Mouse (Mus musculus) embryonic facial prominence, embryonic 11.5 days (tissue): ENCODE measurements around the gene Cuta. TPM values are rescaled to one million over a fixed set of nuclear protein-coding genes. Genes with fewer than 3 reads are reported as not detected.
A peak's percentile ranks its signal among the peaks of the same experiment; 100 is the strongest.

ENCODE experiments used
- ATAC-seq: fragments of 200-750 bp; cut with Nextera tagmentation; replicated peaks from 2 replicates; pipeline ENCODE4 v1.8.0; 2017; ENCODE audit warnings: low read depth; ENCODE audit not compliant: insufficient number of reproducible peaks, low FRiP score, low TSS enrichment
- DNase-seq: peaks from one replicate; pipeline ENCODE4 v3.0.0-alpha.2; 2015; ENCODE audit warnings: low spot score
- H3K27ac ChIP-seq: fragments of 300-500 bp; sonication (generic); replicated peaks from 2 replicates; pipeline ENCODE4 v1.5.1; 2014; ENCODE audit warnings: mild to moderate bottlenecking, low read depth, low read length, control low read depth
- H3K27me3 ChIP-seq: fragments of 300-500 bp; sonication (generic); 2 replicates; pipeline ENCODE4 v1.6.1; 2014; ENCODE audit warnings: mild to moderate bottlenecking, low read length, moderate library complexity, mixed read lengths; ENCODE audit not compliant: control insufficient read depth, insufficient read depth
- H3K36me3 ChIP-seq: fragments of 300-500 bp; sonication (generic); replicated peaks from 2 replicates; pipeline ENCODE4 v1.6.1; 2014; ENCODE audit warnings: low read depth, mild to moderate bottlenecking, low read length, moderate library complexity, mixed read lengths; ENCODE audit not compliant: control insufficient read depth, insufficient read depth
- H3K4me1 ChIP-seq: fragments of 300-500 bp; sonication (generic); 2 replicates; pipeline ENCODE4 v1.6.1; 2014; ENCODE audit warnings: low read length, mixed read lengths; ENCODE audit not compliant: control insufficient read depth, insufficient read depth
- H3K4me2 ChIP-seq: fragments of 300-500 bp; sonication (generic); 2 replicates; pipeline ENCODE4 v1.6.1; 2014; ENCODE audit warnings: low read depth, mild to moderate bottlenecking, control low read depth, low read length, moderate library complexity
- H3K4me3 ChIP-seq: fragments of 300-500 bp; sonication (generic); 2 replicates; pipeline ENCODE4 v1.5.1; 2014; ENCODE audit warnings: low read depth, low read length, control low read depth
- H3K9ac ChIP-seq: fragments of 300-500 bp; sonication (generic); replicated peaks from 2 replicates; pipeline ENCODE4 v1.6.1; 2014; ENCODE audit warnings: mild to moderate bottlenecking, control low read depth, low read length
- H3K9me3 ChIP-seq: fragments of 300-500 bp; sonication (generic); replicated peaks from 2 replicates; pipeline ENCODE4 v1.6.1; 2016; ENCODE audit warnings: mild to moderate bottlenecking, low read length, inconsistent platforms, mixed read lengths; ENCODE audit not compliant: control insufficient read depth
- WGBS: fragments of 180-500 bp; shearing (Covaris S2); extraction: QIAGEN DNeasy Blood & Tissue Kit; methylation state at CpG from one replicate; pipeline ENCODE4 v1.1.7; 2014; 5-methylcytosine and 5-hydroxymethylcytosine counted together
- polyA plus RNA-seq: library from polyadenylated mRNA; unstranded; fragments of >200 nt; fragmentation: Nextera tagmentation; extraction: Ambion mirVana; gene quantifications from 2 replicates; pipeline ENCODE4 v1.2.1, GENCODE M21; 2014

Cuta gene
- polyA plus RNA-seq, 1 experiment from 2014 or later, result 153 TPM

DNA sequence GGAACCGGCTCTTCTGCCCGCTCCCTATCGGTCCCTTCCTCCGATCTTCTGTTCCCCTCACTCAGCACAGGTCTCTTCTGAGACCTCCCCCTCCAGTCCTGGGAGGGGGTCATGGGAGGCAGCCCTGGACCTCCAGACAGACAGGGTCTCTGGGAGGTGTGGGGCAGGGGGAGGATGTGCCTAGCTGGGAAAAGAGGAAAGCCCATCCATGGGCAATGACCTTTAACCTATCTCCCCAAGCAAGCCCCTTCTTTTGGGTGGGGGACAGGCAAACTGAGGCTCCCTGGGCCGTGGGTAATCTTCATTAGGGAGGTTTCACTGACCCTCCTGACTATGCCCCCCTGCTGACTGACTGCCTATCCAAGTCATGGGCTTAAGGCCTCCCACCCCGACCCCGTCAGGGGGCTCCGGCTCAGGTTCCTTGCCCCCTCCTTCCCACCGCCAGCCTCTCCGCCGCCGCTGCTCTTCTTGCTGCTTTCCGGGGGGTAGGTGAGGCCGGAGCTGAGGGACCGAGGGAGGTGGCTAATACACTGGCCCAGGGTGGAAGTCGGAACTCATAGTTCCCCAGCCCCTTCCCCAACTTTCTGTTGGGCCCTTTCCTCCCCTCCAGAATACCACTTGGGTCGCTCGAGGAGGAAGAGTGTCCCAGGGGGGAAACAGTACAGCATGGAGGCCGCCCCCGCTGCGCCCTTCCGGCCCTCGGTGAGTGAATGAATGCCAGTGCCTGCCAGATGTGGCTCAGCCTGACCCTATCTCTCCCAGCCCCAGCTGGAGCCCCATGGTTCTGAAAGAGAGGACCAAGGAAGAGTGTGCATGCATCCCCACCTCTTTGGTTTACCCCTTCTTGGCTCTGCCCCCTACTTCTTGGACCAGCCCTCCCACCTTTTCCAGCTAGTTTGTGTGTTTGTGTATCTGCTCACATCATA, 12.8 kb upstream of the Cuta start:
- Histone ChIP-seq H3K4me1 (peaks cover 17% of the 10 kb centered on the region), H3K36me3 (no peaks in the 10 kb centered on the region), H3K9me3 (no peaks in the 10 kb centered on the region), H3K4me2 (peak overlapping the region; percentile 81), H3K27me3 (no peaks in the 10 kb centered on the region), H3K9ac (peak overlapping the region; percentile 62), H3K4me3 (peak overlapping the region; percentile 23), H3K27ac (no peak overlapping the region)
- 1% methylated on average over 23 of the region's 23 CpGs for WGBS
- ATAC-seq (peak; percentile 15; the same call in 1 of the 2 replicates), DNase-seq (no peak)

- Histone ChIP-seq H3K9me3 (no peaks in the 10 kb centered on the region), H3K4me2 (peak overlapping the region; percentile 81), H3K36me3 (no peaks in the 10 kb centered on the region), H3K9ac (peak overlapping the region; percentile 62; the same call in 1 of the 2 replicates), H3K4me1 (peaks cover 17% of the 10 kb centered on the region), H3K4me3 (peak overlapping the region; percentile 23), H3K27ac (no peak overlapping the region), H3K27me3 (no peaks in the 10 kb centered on the region)
- ATAC-seq, result peak; percentile 57; the same call in 1 of the 2 replicates
- peak; percentile 90 for DNase-seq
- under 1% methylated on average over 11 of the region's 11 CpGs for WGBS
These were observed 12.0 kb upstream of the Cuta start for GRCm38 (mm10) chr17:26951406-26951805.

- Histone ChIP-seq H3K36me3 (no peaks in the 10 kb centered on the region), H3K9me3 (no peaks in the 10 kb centered on the region), H3K27ac (no peak overlapping the region; the same call in 1 of the 2 replicates), H3K9ac (no peak overlapping the region), H3K27me3 (no peaks in the 10 kb centered on the region), H3K4me1 (peaks cover 20% of the 10 kb centered on the region), H3K4me2 (peak overlapping the region; percentile 81), H3K4me3 (peak overlapping the region; percentile 23; the same call in 1 of the 2 replicates)
- WGBS, result 30% methylated on average over 7 of the region's 7 CpGs
- DNase-seq, result no peak
- ATAC-seq, result no peak
These were observed 11.4 kb upstream of the Cuta start for GRCm38 (mm10) chr17:26950560-26951288.

DNA sequence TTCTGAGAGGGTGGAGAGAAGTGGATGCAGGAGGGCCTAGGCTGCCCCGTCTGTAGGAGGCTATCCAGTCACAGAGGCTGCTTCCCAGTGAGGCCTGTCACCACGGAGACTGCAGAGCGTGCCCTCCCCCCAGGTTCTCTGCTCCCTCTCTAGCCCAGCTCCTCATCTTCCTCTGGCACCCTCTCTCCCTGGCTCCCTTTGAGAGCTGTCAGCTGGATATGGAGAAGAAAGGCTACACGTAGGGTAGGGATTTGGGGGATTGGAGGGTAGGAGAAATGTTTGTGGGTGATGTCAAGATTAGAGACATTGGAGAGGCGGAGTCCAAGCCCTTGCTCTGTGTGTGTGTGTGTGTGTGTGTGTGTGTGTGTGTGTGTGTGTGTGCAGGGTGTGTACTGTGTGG, 10.5 kb upstream of the Cuta start:
- 39% methylated on average over 5 of the region's 5 CpGs for WGBS
- peaks cover 21% of the 10 kb centered on the region for H3K4me1 ChIP-seq

GRCm38 (mm10) chr17:26949051-26949577, 9.7 kb upstream of the Cuta start:
- H3K9ac ChIP-seq, result peak overlapping the region; percentile 70
- peak overlapping the region; percentile 100 for H3K4me2 ChIP-seq
- 10% methylated on average over 9 of the region's 14 CpGs for WGBS
- H3K27ac ChIP-seq, result peak overlapping the region; percentile 52; the same call in 1 of the 2 replicates
- H3K4me3 ChIP-seq, result peak overlapping the region; percentile 82
- no peaks in the 10 kb centered on the region for H3K36me3 ChIP-seq
- DNase-seq, result no peak
- peaks cover 21% of the 10 kb centered on the region for H3K4me1 ChIP-seq
- H3K27me3 ChIP-seq, result no peaks in the 10 kb centered on the region
- no peak; the same call in 1 of the 2 replicates for ATAC-seq
- H3K9me3 ChIP-seq, result no peaks in the 10 kb centered on the region

More for the DNA sequence above, 10.5 kb upstream of the Cuta start:
- Histone ChIP-seq H3K4me2 (no peak overlapping the region), H3K9me3 (no peaks in the 10 kb centered on the region), H3K4me3 (peak overlapping the region; percentile 1; the same call in 1 of the 2 replicates), H3K36me3 (no peaks in the 10 kb centered on the region), H3K9ac (no peak overlapping the region), H3K27me3 (no peaks in the 10 kb centered on the region), H3K27ac (no peak overlapping the region)
- DNase-seq (no peak), ATAC-seq (no peak)

DNA sequence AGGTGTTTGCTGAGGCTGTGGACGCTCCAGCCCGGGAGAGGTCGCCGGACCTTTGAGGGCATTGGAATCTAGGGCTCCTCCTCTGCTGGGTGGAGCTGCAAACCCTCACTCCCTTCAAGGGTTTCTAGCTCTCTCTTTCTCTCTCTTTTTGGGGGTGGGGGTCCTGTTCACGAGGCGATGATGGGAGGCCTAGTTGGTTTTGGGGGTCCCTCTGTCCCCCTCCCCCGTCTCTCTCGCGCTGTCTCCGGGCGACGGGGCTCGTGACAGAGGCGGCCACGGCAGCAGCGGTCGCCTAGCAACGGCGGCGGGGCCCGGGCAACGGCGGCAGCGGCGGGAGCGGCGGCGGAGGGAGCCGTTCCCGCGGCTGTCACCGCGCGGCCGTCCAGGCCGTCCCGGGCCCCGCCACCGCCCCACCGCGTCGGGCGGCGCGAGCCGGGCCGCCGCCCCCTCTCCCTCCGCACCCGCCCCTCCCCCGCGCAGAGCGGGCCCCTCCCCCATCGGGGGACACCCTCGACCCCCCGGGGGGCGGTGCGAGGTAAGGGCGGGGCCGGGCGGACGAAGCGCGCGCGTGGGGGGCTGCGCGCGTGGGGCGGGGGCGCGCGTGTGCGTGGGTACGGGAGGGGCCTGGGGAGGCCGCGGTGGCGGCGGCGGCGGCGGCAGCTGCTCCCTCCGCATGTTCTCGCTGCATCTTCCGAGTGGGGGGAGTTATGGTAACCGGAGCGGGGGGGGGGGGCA, 9.1 kb upstream of the Cuta start:
- 0% methylated on average over 32 of the region's 87 CpGs for WGBS
- Histone ChIP-seq H3K27me3 (no peaks in the 10 kb centered on the region), H3K9ac (peak overlapping the region; percentile 70), H3K27ac (peak overlapping the region; percentile 52), H3K9me3 (no peaks in the 10 kb centered on the region), H3K4me3 (peak overlapping the region; percentile 82), H3K4me1 (peaks cover 21% of the 10 kb centered on the region), H3K36me3 (no peaks in the 10 kb centered on the region), H3K4me2 (peak overlapping the region; percentile 100)
- DNase-seq (peak; percentile 56), ATAC-seq (no peak)

- 42% methylated on average over 12 of the region's 12 CpGs for WGBS
- Histone ChIP-seq H3K9ac (peak overlapping the region; percentile 59), H3K27me3 (no peaks in the 10 kb centered on the region), H3K36me3 (no peaks in the 10 kb centered on the region), H3K4me3 (no peak overlapping the region), H3K4me1 (peaks cover 16% of the 10 kb centered on the region), H3K27ac (no peak overlapping the region), H3K4me2 (peak overlapping the region; percentile 85), H3K9me3 (no peaks in the 10 kb centered on the region)
- ATAC-seq (no peak), DNase-seq (no peak)
These were observed 8.1 kb upstream of the Cuta start for GRCm38 (mm10) chr17:26947231-26948100.
